Mouse (Mus musculus) MN1 (cell line): ENCODE measurements around the gene Tagln3.
A peak's percentile ranks its signal among the peaks of the same experiment; 100 is the strongest.

ENCODE experiments used
- DNase-seq: peaks from one replicate; pipeline ENCODE4 v3.0.0-alpha.2; 2016; ENCODE audit warnings: low spot score

Tagln3 gene

GRCm38 (mm10) chr16:45724061-45724741 lies at the start of gene Tagln3:
TSS of gene Tagln3 (minus strand) at chr16:45724608.
- peak; percentile 60 for DNase-seq

- no peak for DNase-seq
Observed at GRCm38 (mm10) chr16:45770914-45771313, 46.5 kb upstream of the Tagln3 start.

- DNase-seq, result no peak
Observed at GRCm38 (mm10) chr16:45767853-45768640, 43.6 kb upstream of the Tagln3 start.

GRCm38 (mm10) chr16:45767434-45767833 lies 43.0 kb upstream of the Tagln3 start:
- DNase-seq, result no peak

- no peak for DNase-seq
Observed at GRCm38 (mm10) chr16:45765801-45766494, 41.5 kb upstream of the Tagln3 start.

GRCm38 (mm10) chr16:45765102-45765501 lies 40.7 kb upstream of the Tagln3 start:
- no peak for DNase-seq

GRCm38 (mm10) chr16:45762859-45763505 lies 38.6 kb upstream of the Tagln3 start:
- no peak for DNase-seq

GRCm38 (mm10) chr16:45761425-45761824 lies 37.0 kb upstream of the Tagln3 start:
- DNase-seq, result no peak

- DNase-seq, result no peak
Observed at GRCm38 (mm10) chr16:45758726-45759269, 34.4 kb upstream of the Tagln3 start.

GRCm38 (mm10) chr16:45757421-45758078 lies 33.1 kb upstream of the Tagln3 start:
- DNase-seq, result no peak

GRCm38 (mm10) chr16:45756855-45757254 lies 32.4 kb upstream of the Tagln3 start:
- DNase-seq, result peak; percentile 55

GRCm38 (mm10) chr16:45743591-45744144 lies 19.3 kb upstream of the Tagln3 start:
- DNase-seq, result peak; percentile 9

GRCm38 (mm10) chr16:45742615-45743476 lies 18.4 kb upstream of the Tagln3 start, which contains the start of gene Abhd10:
TSS of gene Abhd10 (minus strand) at chr16:45742955.
- DNase-seq, result peak; percentile 85

- no peak for DNase-seq
Observed at GRCm38 (mm10) chr16:45737880-45738279, 13.5 kb upstream of the Tagln3 start.

GRCm38 (mm10) chr16:45736724-45737123 lies 12.3 kb upstream of the Tagln3 start:
- no peak for DNase-seq

- DNase-seq, result no peak
Observed at GRCm38 (mm10) chr16:45729163-45729562, 4.8 kb upstream of the Tagln3 start.

- peak; percentile 65 for DNase-seq
Observed at GRCm38 (mm10) chr16:45724742-45725102, 314 bp upstream of the Tagln3 start.

- peak; percentile 15 for DNase-seq
Observed at GRCm38 (mm10) chr16:45723172-45723901, 1.1 kb downstream of the Tagln3 start.

GRCm38 (mm10) chr16:45722460-45722951 lies 1.9 kb downstream of the Tagln3 start:
- peak; percentile 12 for DNase-seq
